Mouse (Mus musculus): Measurements from ENCODE around the gene Hk1.

DNA sequence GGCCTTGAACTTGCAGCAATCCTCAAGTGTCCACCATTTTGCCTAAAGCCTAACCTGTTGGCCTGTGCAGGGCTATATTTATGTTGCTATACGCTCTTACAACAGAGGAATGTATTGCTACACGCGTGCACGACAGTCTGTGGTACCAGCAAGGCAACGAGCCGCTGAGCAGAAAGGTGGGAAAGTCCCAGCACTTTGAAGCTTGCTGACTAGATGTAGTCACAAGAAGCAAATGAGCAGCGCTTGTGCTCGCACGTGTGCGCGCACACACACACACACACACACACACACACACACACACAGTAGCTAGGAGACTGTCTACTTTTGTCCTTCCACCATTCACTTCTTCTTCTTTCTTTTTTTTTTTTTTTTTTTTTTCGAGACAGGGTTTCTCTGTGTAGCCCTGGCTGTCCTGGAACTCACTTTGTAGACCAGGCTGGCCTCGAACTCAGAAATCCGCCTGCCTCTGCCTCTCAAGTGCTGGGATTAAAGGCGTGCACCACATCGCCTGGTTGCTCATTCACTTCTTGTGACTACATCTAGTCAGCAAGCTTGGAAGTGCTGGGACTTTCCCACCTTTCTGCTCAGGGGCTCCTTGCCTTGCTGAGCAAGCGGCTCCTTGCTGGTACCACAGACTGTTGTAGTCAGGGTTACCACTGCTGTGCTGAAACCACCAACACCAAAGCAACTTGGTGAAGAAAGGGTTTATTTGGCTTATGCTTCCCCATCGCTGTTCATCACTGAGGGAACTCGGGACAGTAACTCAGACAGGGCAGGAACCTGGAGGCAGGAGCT lies 102.0 kb downstream of the Hk1 start:
- TF ChIP-seq CTCF (IDR thresholded peaks at IDR 0.05; ENCODE audit: control insufficient read depth, insufficient read depth, insufficient read length): no peak
- TF ChIP-seq CEBPB (IDR thresholded peaks at IDR 0.05; ENCODE audit: low read depth): no peak
- no peak for TF ChIP-seq USF1 (IDR thresholded peaks at IDR 0.05; ENCODE audit: low read depth)
- TF ChIP-seq MYOD1 (IDR thresholded peaks at IDR 0.05; ENCODE audit: control insufficient read depth, insufficient read length, low read depth): no peak
- TF ChIP-seq MAX (IDR thresholded peaks at IDR 0.05): no peak
- TF ChIP-seq FOSL1 (IDR thresholded peaks at IDR 0.05; ENCODE audit: insufficient read depth, low read length, poor library complexity, severe bottlenecking): no peak
- no peak for TF ChIP-seq MYOG (IDR thresholded peaks at IDR 0.05; ENCODE audit: control insufficient read depth, extremely low read depth, insufficient read length)

Measured in C2C12 (cell line).